Mouse (Mus musculus): ENCODE results near the gene Ankrd26. TPM values are rescaled to one million over a fixed set of nuclear protein-coding genes. Genes with fewer than 3 reads are reported as not detected.

The Ankrd26 gene
- polyA plus RNA-seq (2014; fragmentation: Illumina TruSeq; extraction: RNeasy Lipid Tissue Mini Kit (QIAGEN cat#74804); ENCODE audit: low read depth, low replicate concordance), result 2.6 TPM

DNA sequence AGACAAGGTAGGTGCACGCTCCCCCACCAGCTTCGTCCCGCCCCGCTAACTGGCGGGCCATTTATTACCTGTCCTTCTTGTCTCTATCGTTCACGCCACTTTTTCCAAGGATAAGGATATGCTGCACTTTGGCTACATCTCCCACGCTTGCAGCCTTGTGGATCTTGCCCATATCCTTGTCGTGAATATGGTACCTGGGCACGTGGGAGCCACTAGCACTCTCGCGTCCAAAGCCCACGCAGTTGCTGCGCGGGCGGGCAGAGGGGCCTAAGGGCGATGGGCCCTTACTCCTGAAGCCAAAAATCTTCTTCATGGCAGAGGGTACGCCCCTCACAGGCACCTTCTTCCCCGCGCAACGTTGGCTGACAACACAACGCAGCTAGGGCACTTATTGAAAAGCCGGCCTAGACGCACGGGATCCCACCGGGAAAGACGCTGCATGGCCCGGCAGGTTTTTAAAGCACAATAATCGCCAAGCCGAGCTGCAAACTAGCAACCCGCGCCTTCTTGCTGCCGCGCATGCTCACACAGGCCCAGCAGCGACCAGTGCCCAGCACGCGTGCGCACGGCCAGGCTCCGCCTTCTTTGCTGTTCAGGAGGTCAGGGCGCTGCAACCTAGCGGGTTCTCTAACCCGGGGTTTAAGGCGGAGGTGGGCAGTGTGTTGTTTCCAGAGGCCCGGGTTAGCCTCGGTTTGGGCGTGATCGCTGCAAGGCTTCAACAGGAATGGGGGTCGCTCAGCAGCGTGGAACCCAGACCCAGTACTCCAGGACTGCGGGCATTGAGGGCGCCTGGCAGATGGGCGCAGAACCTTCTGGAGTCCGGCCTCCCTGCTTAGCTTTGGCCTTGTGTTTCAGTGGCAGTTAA, at the start of gene Ankrd26:
TSS of gene Ankrd26 (minus strand) at position 482 of the 865 bp plus-strand sequence.

DNA sequence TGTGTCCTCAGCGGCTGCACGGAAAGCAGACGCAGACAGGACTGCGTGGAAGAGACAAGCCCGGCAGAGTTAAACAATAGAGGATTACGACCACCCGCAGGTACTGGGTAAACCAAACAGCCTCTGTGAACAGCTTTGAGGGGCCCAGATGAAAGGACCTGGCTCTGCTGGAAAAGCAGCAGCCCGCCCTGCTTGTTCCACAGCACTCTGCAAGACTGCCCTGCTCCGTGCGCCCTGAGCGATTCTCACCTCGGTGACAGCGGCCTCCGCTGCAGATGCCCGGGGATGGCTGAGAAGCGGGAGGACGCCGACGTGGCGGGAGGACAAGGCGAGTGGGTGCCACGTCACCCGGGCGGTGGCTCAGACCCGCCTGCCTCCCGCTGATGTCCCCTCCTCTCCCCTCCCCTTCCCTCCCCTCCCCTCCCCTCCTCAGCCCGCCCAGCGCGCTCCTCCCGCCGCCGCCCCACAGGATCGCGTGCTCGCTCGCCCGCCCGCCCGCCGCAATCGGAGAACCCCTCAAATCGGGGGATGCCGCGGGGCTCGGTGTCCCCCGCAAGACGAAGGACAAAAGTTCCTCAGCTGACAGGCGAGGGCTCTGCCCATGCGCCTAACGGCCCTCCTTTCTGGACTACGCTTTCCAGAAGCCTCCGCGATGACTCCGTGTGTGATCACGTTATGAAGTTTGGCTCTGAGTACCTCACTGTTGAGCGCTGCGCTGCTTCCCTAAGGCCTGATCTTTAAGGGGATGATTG, 82.9 kb downstream of the Ankrd26 start, which contains the start of gene Zfp9:
TSS of gene Zfp9 (minus strand) at position 364 of the 752 bp plus-strand sequence.

DNA sequence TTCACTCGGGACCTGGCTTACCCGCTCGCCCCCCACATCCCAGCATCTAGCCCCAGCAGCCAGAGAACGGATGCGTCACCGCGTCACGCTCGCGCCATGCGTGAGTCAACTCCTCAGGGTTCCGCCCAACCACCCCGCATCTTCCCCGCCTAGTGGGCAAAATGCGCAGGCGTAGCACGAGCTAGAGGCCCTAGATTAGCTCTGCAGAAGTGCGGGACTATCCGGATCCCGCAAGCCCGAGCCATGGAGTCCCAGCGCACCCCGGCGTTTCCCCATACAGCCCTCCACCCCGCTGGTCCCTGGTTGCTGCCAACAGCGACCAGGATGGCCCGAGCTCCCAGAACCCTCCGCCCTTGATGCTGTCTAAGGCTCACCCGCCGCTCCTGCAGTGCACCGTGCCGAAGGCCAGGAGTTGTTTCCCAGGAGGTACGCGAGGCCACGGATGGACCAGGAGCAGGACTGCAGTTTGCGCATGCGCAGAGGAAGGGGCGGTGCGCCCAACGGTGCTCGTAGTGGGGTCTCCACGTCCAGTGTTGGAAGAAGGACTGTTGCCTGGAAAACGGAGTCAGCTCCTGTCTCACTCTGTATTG, 106.9 kb downstream of the Ankrd26 start, which contains the start of gene Zfp248:
TSS of gene Zfp248 (minus strand) at position 487 of the 590 bp plus-strand sequence.

Other genes with a start within 250 kb of the Ankrd26 start
- 18.9 TPM for gene Bms1, start 142.8 kb downstream of the Ankrd26 start, polyA plus RNA-seq (2014; fragmentation: Illumina TruSeq; extraction: RNeasy Lipid Tissue Mini Kit (QIAGEN cat#74804); ENCODE audit: low read depth, low replicate concordance)
- 2.0 TPM for gene Zfp248, start 106.7 kb downstream of the Ankrd26 start, polyA plus RNA-seq (2014; fragmentation: Illumina TruSeq; extraction: RNeasy Lipid Tissue Mini Kit (QIAGEN cat#74804); ENCODE audit: low read depth, low replicate concordance)
- gene Zfp9, start 82.9 kb downstream of the Ankrd26 start, polyA plus RNA-seq (2014; fragmentation: Illumina TruSeq; extraction: RNeasy Lipid Tissue Mini Kit (QIAGEN cat#74804); ENCODE audit: low read depth, low replicate concordance), result 5.3 TPM